ENCODE assay signal across 18 mouse cellular contexts in the genomic region with DNA sequence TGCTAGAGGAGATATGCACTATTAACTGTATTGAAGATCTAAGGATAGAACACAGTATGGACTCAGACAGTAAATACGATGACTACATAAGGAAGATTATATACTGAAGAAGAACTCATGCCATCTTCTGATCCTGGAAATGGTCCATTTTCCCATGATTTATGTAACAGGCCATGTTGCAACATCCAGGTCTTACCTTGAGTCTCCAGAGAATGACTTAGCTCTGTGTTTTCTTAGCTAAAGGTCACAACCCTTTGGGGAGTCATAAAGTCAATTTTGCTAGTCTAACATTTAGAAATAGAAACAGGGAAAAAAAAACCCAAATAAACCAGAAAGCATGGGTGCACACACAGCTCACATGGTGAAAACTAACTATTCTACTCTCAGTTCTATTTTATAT.
"Had no signal": no experiment of that assay in that cellular context is flagged by ENCODE, and none has a peak within 500 bp of the region (broad histone marks: within the 10 kb centered on the region; RNA-seq: fewer than 3 reads in every experiment).

No protein-coding gene starts in this region.

- H3K36me3 ChIP-seq: midbrain, embryonic 12.5 days; neural tube, embryonic 13.5 days; stomach, embryonic 15.5 days had no signal

- H3K9ac ChIP-seq: limb, embryonic 13.5 days; liver, embryonic 14.5 days; liver, postnatal 0 days; lung, embryonic 14.5 days; midbrain, embryonic 12.5 days; neural tube, embryonic 13.5 days; stomach, embryonic 15.5 days had no signal

- DNase-seq: kidney, adult 9 months; kidney, postnatal 14 days; kidney, postnatal 4 days; liver, postnatal 0 days; lung, embryonic 14.5 days; lung, postnatal 10 days; lung, postnatal 4 days; retina, postnatal 1 day; right cerebral cortex, postnatal 25 days; spleen, adult 18-20 months; thymus, postnatal 25 days had no signal

- H3K4me1 ChIP-seq: limb, embryonic 10.5 days; limb, embryonic 13.5 days; midbrain, embryonic 12.5 days; neural tube, embryonic 13.5 days; stomach, embryonic 15.5 days had no signal

- H3K27ac ChIP-seq: limb, embryonic 10.5 days; limb, embryonic 13.5 days; liver, embryonic 14.5 days; midbrain, embryonic 12.5 days; neural tube, embryonic 13.5 days; stomach, embryonic 15.5 days had no signal

- H3K4me3 ChIP-seq: limb, embryonic 10.5 days; limb, embryonic 13.5 days; midbrain, embryonic 12.5 days; myocyte; neural tube, embryonic 13.5 days; stomach, embryonic 15.5 days had no signal

- H3K27me3 ChIP-seq: limb, embryonic 13.5 days; midbrain, embryonic 12.5 days; neural tube, embryonic 13.5 days; stomach, embryonic 15.5 days had no signal
